Mouse (Mus musculus) right cerebral cortex, postnatal 14 days (tissue): ENCODE data around the gene Inpp4b.

ENCODE experiments used
- DNase-seq: peaks from one replicate; pipeline ENCODE4 v3.0.0; 2022

Gene Inpp4b

DNA sequence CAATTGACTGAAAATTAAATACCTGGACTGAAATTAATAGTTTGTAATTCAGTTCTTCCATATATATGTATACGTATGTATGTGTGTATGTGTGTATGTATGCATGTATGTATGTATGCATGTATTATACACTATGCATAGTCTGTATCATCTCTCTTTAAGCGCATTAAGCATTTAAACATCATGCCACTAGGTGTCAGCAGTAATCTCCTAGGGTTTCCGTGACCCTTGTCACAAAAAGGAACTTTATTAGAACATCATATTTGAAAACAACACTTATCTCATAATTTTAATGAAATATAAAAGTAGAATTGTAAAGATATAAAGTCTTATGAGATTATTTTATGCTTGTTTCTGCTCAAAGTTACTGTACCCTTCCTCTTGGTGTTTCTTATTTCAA, 136.3 kb downstream of the Inpp4b start:
- DNase-seq = no peak

DNA sequence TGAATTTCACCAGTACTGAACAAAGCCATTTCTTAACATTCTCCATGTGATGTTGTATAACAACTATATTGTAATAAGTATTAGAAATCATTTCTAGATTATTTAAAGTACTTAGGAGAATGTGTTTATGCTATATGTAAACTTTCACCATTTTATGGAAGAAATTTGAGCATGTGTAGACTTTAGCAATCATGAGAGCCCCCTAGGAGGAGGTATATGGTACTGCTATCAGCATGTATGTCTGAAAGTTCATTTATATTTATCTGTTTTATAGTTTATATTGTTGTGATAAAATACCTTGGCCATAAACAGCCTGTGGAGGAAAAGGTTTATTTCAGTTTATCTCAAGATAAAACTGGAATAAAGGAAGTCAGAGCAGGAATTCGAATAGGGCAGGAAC, 141.5 kb downstream of the Inpp4b start:
- no peak for DNase-seq

DNA sequence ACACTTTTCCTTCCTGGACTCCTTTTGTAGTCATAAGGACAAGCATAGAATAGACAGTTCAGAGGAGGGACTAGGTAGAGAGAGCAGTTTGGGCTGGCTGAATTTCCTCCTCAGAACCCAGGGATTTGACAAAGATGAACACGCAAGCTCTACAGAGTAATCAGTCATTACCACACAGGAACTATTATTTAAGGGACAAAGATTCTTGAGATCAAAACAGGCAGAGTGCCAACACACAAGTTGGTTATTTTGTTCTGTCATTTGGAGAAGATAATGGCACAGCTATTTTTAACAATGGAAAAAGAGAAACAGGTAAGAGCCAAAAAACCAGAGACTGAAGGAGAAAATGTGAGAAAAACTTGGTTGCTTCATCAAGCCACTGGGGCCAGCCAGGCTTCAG, 143.3 kb downstream of the Inpp4b start:
- no peak for DNase-seq

DNA sequence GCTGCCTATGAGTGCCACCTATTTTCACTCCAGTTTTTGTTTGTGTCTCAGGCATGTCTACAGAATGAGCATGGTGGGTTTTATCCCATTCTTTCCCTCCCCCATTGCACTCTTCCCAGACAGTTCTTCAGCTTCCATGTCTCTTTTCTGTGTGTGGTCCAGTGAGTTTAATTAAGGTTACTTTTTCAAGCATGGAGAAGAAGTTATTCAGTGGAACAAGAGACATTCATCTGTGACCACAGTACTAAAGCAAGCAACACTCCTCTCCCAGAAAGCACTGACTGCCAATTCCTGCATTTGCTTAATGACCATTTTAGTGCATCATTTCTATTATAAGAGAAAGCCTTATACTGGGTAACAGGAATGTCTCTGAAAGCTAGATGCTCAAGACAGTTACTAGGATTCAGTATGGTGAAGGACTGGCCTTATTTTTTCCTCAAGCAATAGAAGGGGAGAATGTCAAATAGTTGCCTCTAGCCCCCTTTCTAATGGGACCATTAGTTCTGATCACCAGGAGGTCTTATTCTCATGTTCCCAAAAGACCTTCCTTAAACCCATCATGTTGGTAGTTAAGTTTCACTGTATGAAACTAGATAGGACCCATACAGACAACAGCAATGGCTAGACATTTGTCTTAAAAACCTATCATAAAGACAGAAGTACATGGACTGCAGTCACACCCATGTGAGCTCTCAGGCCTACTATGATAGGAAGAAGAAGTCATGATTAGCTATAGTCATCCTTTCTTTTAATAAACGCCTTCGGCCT, 147.7 kb downstream of the Inpp4b start:
- no peak for DNase-seq

DNA sequence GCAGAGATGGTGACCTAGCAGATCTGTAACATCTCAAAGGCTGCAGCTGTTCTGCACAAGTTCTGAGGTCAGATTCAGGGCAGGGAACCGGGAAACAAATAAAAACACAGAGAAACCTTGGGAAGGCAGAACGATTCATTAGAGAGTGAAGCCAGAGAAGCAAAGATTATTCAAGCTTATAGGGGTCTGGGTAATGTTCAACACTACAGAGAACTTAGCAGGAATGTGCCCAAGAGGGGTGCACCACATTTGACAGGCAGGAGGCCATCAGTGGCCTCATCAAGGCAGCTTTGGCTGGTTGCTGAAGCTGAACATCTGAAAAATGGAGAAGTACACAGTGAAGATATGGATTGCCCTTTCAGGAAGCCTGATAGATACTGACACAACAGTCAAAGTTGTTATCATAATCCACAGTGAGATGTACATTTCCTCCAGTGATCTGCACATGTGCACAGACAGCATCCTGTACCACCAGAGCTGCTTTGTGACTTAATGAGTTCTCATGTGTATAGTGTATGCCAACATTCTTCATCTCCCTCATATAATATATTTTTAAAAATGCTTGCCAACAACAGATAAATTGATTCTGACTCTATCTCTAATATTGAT, 148.8 kb downstream of the Inpp4b start:
- no peak for DNase-seq

DNA sequence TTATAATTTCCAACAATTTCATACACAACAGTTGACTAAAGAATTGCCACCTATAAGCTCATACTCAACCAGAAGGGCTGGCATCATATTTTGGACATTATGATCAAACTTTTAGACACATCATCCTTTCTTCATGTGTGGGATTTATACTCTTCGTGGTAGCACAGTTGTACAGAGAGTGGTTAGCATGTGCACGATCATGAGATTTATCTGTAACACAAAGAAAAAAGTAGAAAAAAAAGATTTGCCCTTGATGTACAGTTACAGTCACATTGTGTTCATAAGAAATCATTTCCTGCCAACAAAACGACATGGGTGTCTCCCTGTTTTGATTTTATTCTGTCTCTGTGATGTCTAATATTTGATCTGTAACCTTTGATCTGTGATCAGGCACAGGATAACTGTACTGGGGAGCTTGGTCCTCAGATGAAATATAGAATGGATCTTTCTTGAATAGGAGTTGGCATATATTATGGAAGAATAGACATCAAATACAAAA, 149.4 kb downstream of the Inpp4b start:
- DNase-seq = no peak

DNA sequence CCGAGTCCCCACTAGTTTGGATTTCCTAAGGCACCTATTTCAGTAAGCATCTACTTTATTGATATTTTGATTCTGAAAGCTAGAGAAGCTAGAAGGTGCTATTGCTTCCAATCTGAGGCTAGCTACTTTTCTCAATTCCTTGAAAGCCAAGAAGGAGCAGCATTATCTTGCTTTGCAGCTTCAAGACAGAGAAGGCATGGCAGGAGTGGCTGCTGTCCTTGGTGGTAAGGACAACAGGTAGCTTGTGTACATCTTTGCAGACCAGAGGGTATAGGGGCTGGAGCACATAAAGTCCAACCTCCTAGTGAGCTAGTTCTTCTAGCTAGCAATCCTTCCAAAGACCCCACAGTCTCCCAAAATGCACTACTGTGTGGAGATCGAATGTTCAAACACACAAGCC, 152.5 kb downstream of the Inpp4b start:
- DNase-seq = no peak

DNA sequence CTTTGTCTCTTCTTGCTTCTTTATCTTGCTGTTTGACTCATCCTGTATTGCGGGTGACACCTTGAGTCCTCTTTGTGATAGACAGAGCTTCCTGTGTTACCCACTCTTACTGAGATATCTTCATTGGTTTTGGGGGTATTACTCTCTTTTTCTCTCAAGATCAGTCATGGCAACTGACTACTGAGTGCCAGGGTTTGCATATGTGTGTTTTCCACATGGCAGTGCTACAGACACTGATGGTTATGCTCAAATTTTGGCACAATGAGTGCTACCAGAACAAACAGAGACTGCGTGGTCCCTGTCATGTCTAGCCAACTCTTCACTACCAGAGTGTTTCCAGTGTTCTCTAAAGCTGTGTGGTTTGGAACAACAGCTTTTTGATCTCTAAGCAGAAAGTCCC, 155.3 kb downstream of the Inpp4b start:
- no peak for DNase-seq

DNA sequence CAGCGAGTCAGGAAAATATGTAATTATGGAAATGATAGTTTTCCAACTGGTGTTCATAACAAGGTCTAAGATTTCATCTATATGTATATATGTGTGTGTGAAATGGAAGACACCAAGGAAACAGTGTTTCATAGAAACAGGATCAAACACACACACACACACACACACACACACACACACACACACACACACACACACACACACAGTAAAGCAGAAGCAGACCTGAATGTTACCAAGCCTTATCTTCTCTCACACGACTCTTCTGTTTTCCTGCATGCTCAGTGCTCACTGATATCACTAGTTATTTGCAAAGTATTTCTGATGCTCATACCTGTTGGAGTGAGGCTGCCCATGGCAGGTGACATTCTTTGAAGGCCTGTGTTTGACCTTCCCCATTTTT, 159.9 kb downstream of the Inpp4b start:
- DNase-seq = no peak

DNA sequence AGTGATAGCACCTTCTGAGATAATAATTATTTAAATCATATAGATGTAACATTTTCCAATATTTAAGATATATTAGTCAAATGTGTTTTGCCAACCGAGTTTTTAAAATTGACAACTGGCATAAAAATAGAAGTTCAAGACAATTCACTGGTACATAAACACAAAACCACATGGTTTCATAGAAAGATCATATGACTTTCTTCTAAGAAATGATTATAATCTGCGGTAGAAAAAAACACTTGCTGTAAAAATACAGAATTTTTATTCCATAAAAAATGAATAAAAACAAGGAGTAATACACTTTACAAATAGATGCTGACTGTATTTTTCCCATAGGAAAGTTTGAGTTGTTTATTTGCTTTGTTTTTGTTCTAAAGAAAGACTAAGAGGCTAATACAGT, 160.6 kb downstream of the Inpp4b start:
- no peak for DNase-seq

DNA sequence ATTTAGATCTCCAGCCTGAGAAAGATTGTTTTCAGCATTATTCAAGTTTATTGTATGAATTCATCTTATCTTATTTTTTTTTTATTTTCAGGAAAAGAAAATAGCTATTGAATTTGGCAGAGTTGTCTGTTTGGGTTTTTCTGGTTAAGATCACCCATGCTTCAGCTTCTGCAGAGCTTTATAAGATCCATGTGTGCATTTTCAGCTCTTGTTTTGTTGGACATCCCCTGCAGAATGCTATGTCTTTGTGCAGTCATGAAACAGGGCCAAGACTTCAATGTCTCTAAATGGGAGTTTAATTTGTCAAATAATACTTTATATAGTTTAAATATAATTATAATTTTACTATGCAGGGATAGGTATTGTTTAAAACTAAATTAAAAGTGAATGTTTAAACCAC, 170.5 kb downstream of the Inpp4b start:
- no peak for DNase-seq

DNA sequence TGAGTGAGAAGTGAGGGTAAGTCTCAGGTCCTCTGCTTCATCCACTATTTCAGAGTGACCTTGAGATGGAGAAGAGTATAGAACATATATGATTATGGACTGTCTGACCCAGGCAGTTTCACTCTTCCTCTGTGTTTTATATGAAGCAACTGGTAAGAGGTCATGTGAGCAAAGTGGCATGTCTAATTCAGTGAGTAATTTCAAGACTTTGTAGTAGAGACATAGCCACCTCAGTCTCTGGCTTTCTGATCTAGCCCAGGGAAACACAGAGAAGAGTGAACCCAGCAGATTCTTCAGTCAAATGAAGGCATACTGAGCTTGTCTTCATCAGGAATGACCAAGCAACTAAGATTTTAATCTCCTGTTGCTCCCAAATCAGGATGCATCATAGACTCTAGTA, 172.1 kb downstream of the Inpp4b start:
- no peak for DNase-seq

DNA sequence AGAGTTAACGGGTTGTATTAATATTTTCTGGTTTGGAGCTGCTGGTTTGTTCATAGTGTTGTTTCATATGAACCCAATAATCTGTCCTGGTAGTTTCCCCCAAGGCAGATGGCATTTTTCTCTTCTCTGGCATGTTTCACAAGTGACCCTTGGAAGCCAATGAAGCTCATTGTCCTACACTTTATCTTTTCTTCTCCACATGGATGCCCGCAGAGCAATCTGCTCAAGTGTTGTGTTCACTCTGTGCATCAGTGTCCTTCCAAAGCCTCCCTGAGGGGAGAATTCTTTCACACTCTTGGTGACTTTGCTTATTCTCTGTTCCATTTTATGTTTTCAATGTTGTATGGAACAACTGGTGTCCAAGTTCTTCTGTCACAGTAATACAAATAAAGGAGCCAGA, 179.7 kb downstream of the Inpp4b start:
- DNase-seq = no peak

DNA sequence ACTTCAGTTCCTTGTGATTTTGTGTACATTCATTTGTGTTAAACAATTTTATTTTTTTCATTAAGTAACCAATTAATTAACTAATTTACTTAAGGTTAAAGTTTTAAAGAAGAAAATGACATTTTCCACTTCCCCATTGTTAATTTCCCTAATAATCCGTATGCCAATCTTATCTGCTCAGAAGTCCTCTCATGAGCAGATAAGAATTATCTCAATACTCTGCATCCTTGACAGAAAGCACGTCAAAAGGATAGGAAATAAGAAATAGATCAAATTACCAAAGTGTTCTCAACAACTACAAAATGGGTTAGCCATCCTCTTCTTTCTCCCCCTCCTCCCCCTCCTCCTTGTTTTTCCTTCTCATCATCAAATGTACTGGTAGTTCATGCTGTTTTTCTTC, 182.2 kb downstream of the Inpp4b start:
- no peak for DNase-seq

DNA sequence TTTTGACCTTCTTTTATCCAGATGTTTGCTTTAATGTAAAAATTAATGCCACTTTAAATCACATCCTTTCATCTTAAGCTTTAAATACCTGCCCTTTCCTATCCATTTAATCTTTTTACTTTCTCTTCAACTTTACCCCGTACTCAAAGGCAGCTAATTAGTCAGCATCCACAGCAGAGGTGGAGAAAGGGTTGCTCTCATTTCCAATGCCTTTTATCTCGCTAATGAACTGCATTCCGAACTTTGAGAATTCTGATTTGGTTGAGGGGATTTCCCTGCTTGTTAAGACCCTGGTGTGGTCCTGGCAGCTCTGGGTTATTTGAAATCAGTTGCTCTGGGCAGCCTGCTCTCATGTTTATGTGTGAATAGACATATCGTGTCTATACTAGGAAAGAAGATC, 185.3 kb downstream of the Inpp4b start:
- DNase-seq = no peak

DNA sequence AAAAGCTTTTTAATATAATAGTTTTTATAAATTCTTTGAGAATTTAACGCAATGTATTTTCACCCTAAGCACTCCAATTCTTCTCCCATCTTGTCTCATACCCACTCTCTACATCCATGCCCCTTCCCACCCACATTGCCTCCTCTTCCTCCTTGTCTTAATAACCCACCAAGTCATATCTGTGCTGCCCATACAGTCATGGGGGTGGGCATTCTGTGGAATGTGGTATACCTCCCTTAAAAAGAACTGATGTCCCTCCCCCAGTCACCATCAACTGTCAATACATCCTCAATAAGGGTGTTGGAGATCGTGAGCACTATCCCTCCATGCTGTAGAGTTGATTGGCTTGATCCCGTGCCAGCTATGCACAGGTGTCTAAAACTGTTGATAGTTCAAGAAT, 196.0 kb downstream of the Inpp4b start:
- DNase-seq = no peak

DNA sequence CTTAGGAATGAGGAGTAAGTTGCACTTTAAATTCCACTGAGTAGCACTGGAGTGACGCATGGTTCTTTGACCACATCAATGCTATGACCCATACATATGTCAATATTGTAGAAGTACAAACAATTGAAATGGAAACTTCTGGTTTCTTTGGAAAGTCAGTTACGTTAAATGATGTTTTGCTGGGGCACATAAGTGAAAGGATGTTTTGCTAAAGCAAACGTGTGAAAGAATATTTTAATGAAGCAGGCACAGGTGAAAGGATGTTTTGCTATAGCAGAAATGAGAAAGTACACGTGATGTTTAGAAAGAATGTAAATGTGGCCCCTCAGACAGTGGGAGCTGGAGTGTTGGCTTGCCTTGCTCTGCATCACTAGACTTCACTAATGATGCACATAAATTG, 216.2 kb downstream of the Inpp4b start:
- DNase-seq = no peak

DNA sequence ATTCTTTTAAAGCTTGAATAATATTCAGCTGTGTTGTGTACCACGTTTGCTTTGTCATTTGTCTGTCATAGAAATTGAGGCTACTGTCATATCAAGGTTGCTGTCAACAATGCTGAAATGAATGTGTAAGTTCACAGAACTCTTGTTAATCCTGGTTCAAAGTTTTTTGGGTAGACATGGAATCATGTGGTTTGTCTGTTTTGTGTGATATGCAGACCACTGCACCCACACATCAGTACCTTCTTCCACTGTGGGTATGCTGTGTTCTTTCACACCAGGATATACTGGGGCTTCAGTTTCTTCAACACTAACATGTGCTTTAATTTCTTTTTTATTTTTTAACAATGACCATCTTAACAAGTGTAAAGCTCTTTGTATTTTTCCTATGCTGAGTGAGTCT, 220.0 kb downstream of the Inpp4b start:
- no peak for DNase-seq

DNA sequence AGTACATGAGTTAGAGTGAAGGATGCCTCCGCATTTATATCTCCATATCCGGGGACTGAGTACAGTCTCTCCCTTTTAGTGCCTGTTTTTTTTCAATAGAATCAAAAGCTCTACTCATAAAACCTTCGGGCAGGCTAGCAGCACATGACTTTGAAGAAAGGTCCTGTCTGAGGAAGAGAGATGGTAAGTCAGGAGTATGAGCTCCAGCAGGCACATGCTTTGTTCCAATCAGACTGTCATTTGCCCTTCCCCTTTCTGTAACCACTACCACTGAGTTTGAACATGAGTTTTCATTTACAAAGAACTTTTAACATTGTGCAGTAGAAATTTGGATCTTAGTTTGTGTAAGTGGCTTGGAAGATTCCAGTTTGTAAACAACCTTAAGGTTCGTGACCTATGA, 223.1 kb downstream of the Inpp4b start:
- no peak for DNase-seq

DNA sequence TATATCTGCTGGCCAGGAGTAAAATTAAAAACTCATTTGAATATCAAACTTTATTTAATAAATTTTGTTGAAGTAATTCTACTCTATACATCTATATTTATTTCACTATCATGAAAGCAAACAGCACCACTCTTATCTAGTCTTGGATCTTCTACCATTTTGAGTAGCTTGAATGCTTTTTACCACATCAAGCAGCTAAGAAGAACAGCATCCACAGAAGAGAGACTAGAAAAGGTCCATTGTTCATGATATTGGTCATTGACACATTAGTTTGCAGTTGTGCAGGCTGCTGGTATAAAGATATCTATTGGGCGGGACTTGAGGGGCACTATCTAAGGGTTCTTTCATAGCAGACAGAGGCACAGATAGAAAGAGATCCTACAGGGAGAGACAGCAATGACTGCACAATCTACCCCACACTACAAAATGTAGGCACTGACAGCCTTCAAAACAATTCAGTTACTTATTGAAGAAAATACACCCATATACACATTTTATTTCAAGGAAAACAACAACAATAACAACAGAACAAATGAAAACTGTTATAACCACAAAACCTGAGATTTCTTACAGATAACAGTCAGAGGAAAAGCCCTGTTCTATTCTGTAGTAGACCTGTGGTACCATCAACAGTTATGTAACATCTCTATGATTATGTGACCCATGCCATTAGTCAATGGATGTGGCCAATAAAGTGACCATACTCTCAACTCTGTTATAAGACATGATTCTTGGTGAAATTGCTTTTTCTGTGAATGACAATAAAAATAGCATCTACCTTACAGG, 230.2 kb downstream of the Inpp4b start:
- DNase-seq = no peak

DNA sequence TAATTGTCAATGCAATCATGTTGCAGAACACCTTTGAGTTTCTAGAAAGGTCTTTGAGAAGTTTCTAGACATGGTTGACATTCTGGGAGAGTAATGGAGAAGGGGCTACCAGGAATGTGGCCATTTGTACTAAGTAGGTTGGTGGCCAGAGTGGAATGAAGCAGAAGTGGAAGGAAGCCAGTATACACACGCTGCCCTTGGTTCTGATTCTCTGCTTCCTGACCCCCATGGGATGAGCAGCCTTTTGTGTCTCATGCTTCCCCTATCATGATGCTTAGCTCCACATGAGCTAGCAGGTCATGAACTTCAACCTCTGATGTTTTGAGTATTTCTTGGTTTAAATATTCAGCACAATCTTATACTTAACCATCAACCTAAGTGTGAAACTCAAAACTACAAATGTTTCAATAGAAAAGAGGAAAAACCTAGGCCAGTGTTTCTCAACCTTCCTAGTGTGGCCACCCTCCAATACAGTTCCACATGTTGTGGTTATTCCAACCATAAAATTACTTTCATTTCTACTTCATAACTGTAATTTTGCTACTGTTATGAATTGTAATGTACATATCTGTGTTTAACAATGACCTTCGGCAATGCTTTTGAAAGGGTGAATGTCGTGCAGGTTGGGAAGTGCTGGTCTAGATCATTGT, 233.0 kb downstream of the Inpp4b start:
- no peak for DNase-seq

DNA sequence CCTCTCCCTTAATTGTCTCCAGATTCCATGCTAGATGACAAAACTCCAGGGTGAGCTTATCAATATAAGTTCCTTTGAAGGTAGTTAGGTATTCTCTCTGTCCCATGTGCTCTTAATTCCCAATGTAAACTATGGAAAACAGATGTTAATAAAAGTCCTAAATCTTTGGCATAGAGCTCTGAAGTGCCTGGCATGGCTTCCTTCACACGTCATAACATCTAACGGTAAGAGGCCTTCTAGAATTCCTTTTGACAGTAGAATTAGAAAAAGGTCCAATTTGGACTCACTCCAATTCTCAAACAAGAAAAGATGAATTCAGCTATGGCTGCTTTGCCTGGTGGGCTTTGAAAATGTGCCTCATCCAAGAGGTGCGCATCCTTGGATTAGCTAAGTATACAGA, 236.6 kb downstream of the Inpp4b start:
- no peak for DNase-seq

DNA sequence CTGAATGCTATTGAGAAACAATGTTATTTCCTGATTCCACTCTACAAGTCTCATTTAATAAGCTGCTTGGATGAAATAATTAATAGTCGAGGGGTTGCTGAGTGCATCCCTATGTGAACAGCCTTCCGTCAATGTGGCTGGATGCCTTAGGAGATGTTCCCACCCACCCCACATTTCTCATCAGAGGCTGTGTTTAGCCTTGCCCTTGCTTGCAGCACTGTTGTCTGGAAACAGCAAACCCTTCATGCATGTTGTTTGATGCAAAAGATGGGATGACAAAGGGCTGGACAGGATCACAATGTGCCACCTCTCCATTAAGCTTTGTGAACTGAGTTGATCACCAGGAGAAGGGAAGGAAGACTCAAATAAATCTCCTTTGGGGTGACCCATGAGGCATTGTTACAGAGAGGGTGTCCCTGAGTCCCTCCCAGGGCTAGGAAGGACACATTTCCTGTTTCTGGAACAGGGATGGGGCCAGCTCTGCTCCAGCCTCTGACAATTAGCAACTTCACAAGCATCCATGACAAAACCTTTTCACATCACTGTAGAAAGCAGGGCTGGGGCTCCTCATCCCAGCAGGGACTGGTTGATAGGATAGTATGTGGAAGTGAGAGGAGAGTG, 239.6 kb downstream of the Inpp4b start:
- DNase-seq = no peak
